Comparison of ENCODE assay signal across 8 mouse cellular contexts in the genomic region with DNA sequence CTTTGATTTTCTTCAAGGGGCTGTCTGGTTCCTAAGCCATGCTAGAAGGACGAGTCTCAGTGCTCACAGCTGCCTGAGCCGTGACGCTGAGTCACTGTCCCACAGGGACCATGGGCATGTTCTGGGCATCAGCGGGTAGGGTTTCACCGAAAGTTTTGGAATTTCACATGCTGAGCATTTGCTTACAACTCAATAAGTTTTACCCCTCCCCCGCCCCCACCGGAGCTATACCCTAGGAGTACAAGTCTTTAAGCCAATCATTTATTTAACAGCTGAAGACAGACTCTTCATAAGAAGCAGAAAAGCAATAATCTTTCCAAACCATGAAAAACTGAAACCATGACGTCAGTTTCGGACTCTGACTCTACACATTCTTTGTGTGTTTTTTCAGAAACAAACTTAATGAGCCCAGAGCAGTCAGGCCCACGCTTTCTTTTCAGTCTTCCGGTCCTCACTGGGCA. TPM values are rescaled to one million over a fixed set of nuclear protein-coding genes. Genes with fewer than 3 reads are reported as not detected.
DNase-seq lines count a peak whose midpoint lies in the region; ATAC-seq and TF ChIP-seq lines count a peak whose summit lies in the region.

No protein-coding gene starts in this region.

- no peak for TF ChIP-seq CTCF in lung, postnatal 0 days (IDR thresholded peaks at IDR 0.05)

- H3K4me1 ChIP-seq in lung, embryonic 15.5 days: peaks cover 19% of the 10 kb centered on the region
- peaks cover 5% of the 10 kb centered on the region; the same call in 1 of the 2 replicates for H3K4me1 ChIP-seq in lung, postnatal 0 days (ENCODE audit: insufficient read depth, low read depth, low read length)
- peaks cover 28% of the 10 kb centered on the region for H3K4me1 ChIP-seq in embryonic facial prominence, embryonic 13.5 days

- H3K4me3 ChIP-seq in lung, embryonic 15.5 days: no peak overlapping the region
- H3K4me3 ChIP-seq in lung, postnatal 0 days (ENCODE audit: low read depth, low read length): no peak overlapping the region
- peak overlapping the region; percentile 9; the same call in 1 of the 2 replicates for H3K4me3 ChIP-seq in embryonic facial prominence, embryonic 13.5 days

- no peaks in the 10 kb centered on the region for H3K27me3 ChIP-seq in lung, embryonic 15.5 days
- H3K27me3 ChIP-seq in lung, postnatal 0 days (replicated peaks; ENCODE audit: insufficient read depth, low read length): no peaks in the 10 kb centered on the region
- H3K27me3 ChIP-seq in embryonic facial prominence, embryonic 13.5 days: no peaks in the 10 kb centered on the region

- peaks cover 3% of the 10 kb centered on the region for H3K36me3 ChIP-seq in lung, embryonic 15.5 days
- H3K36me3 ChIP-seq in lung, postnatal 0 days (ENCODE audit: insufficient read depth, low read length): 0 out of 2 replicates have a peak, but pooled peaks cover 3% of the 10 kb centered on the region
- peaks cover 22% of the 10 kb centered on the region for H3K36me3 ChIP-seq in embryonic facial prominence, embryonic 13.5 days

- DNase-seq in heart, adult 9 months (ENCODE audit: low spot score in 2 of 2): peak; percentile 10 to 17
- DNase-seq in heart, adult 8-10 months (ENCODE audit: low spot score): no peak
- DNase-seq in lung, postnatal 0 days (ENCODE audit: low spot score): no peak
- peak; percentile 27 for DNase-seq in skeletal muscle tissue, adult 2 months (ENCODE audit: low read depth, low spot score)
- DNase-seq in adrenal gland, postnatal 10 days: no peak
- no peak for DNase-seq in spleen, adult 18-20 months

- 81% methylated on average over 11 of the region's 11 CpGs for WGBS in lung, embryonic 15.5 days
- WGBS in lung, postnatal 0 days: 81% methylated on average over 11 of the region's 11 CpGs
- 67% methylated on average over 11 of the region's 11 CpGs for WGBS in embryonic facial prominence, embryonic 13.5 days

- 0 out of 2 replicates have a peak overlapping the region, but pooled peaks have one; percentile 93 for H3K4me2 ChIP-seq in lung, embryonic 15.5 days
- no peak overlapping the region for H3K4me2 ChIP-seq in lung, postnatal 0 days (replicated peaks; ENCODE audit: low read depth, low read length)
- peak overlapping the region; percentile 68 for H3K4me2 ChIP-seq in embryonic facial prominence, embryonic 13.5 days

- no peak overlapping the region for H3K9ac ChIP-seq in lung, embryonic 15.5 days
- H3K9ac ChIP-seq in lung, postnatal 0 days (replicated peaks; ENCODE audit: low read depth): no peak overlapping the region
- 0 out of 2 replicates have a peak overlapping the region, but pooled peaks have one; percentile 17 for H3K9ac ChIP-seq in embryonic facial prominence, embryonic 13.5 days

- no peak for TF ChIP-seq EP300 in lung, postnatal 0 days (IDR thresholded peaks at IDR 0.05)

- H3K9me3 ChIP-seq in lung, embryonic 15.5 days: no peaks in the 10 kb centered on the region
- no peaks in the 10 kb centered on the region for H3K9me3 ChIP-seq in lung, postnatal 0 days (ENCODE audit: low read length)
- H3K9me3 ChIP-seq in embryonic facial prominence, embryonic 13.5 days: no peaks in the 10 kb centered on the region

- ATAC-seq in lung, embryonic 15.5 days (ENCODE audit: borderline replicate concordance, extremely low read depth, low FRiP score, low TSS enrichment): no peak
- no peak for ATAC-seq in lung, postnatal 0 days
- ATAC-seq in embryonic facial prominence, embryonic 13.5 days (ENCODE audit: insufficient number of reproducible peaks, insufficient read depth, low FRiP score, low TSS enrichment, low read depth): no peak

- H3K27ac ChIP-seq in lung, embryonic 15.5 days: no peak overlapping the region
- H3K27ac ChIP-seq in lung, postnatal 0 days (ENCODE audit: low read length): no peak overlapping the region
- peak overlapping the region; percentile 28; the same call in 1 of the 2 replicates for H3K27ac ChIP-seq in embryonic facial prominence, embryonic 13.5 days

RNA-seq across cellular contexts. Expression of a gene that starts 1.5 kb away (rescaled TPM):
- 10 to 100 TPM in 1 of 4 experiments, 1 to 10 TPM in 3; 6.5 to 10.0 (median 7.9) TPM for total RNA-seq in heart, adult 8-10 months (2022)
- 18.7 and 20.5 TPM in 2 replicates for polyA plus RNA-seq in lung, embryonic 15.5 days (2015; fragmentation: Nextera tagmentation; extraction: Ambion mirVana)
- polyA plus RNA-seq in lung, postnatal 0 days (2015; fragmentation: Nextera tagmentation; extraction: Ambion mirVana): 11.6 and 13.0 TPM in 2 replicates
- polyA plus RNA-seq in embryonic facial prominence, embryonic 13.5 days (2015; fragmentation: Nextera tagmentation; extraction: Ambion mirVana): 18.7 and 23.0 TPM in 2 replicates
- 10 to 100 TPM; 14.2 to 15.3 TPM for total RNA-seq in adrenal gland, postnatal 10 days (2021)

Comparison
In these comparisons a context has a peak if more than half of its experiments do, and no peak if none do; other contexts are left out.
1. DNase-seq: peak in heart, adult 9 months (2 of 2) and skeletal muscle tissue, adult 2 months (single experiment); none in heart, adult 8-10 months (single experiment), lung, postnatal 0 days (single experiment), adrenal gland, postnatal 10 days (single experiment) and spleen, adult 18-20 months (0 of 2).